Mouse (Mus musculus): ENCODE data around the gene Akt3.

DNA sequence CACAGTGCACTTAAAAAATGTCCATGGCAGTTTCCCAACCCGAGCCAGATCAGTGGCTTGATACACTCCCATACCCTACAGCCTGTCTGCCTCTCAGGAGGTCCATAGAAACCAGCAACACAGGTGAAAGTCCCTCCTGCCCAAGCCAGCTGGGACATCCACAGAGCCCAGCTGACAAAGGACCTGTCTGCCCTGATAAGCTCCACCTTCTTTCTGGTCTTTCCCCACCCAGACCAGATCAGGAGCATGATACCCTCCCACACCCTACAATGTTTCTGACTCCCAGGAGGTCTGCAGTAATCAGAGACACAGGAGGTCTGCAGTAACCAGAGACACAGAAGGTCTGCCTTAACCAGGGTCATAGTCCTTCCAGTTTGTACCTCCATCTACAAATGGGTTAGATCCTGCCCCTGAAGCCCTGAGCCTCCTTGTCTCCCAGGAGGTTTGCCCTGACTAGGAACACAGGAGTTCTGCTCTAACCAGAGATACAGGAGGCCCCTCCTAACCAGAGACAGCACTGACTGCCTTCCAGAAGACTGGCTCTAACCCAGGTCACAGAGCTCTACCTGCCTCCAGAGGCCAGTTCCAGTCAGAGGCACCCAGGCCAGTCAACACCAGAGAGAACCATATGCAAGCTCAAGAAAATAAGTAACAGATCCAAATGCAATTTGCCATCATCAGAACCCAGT lies 175.9 kb downstream of the Akt3 start:
- TF ChIP-seq MYOD1 (IDR thresholded peaks at IDR 0.05; ENCODE audit: control insufficient read depth in 1 of 3, insufficient read length in 2 of 3, low read depth in 2 of 3) (peak in 1 of 3 experiments; percentile 6), USF1 (IDR thresholded peaks at IDR 0.05; ENCODE audit: low read depth) (no peak), POLR2A (IDR thresholded peaks at IDR 0.05; ENCODE audit: insufficient read length, low read depth) (no peak), REST (IDR thresholded peaks at IDR 0.05; ENCODE audit: insufficient read depth, insufficient read length) (no peak), TCF12 (IDR thresholded peaks at IDR 0.05; ENCODE audit: insufficient read depth, poor library complexity, severe bottlenecking) (no peak), MAX (IDR thresholded peaks at IDR 0.05; ENCODE audit: low read depth) (no peak), E2F4 (IDR thresholded peaks at IDR 0.05; ENCODE audit: insufficient read depth) (no peak), POLR2AphosphoS2 (IDR thresholded peaks at IDR 0.05; ENCODE audit: insufficient read length, low read depth) (no peak), SRF (IDR thresholded peaks at IDR 0.05; ENCODE audit: control insufficient read depth, insufficient read length, low read depth) (no peak), MYOG (IDR thresholded peaks at IDR 0.05; ENCODE audit: control insufficient read depth in 1 of 3, insufficient read depth in 1 of 3, insufficient read length in 2 of 3, low read depth in 2 of 3) (no peak), TCF3 (IDR thresholded peaks at IDR 0.05; ENCODE audit: insufficient read length, low read depth) (no peak), CEBPB (IDR thresholded peaks at IDR 0.05; ENCODE audit: insufficient read depth, poor library complexity, severe bottlenecking) (no peak)

All from myocyte (in vitro differentiated cells).